Mouse (Mus musculus) central nervous system, embryonic 11.5 days (tissue): Measurements from ENCODE around the gene Abhd14b. TPM values are rescaled to one million over a fixed set of nuclear protein-coding genes. Genes with fewer than 3 reads are reported as not detected.

Source experiments
- polyA plus RNA-seq: library from polyadenylated mRNA; depleted of rRNA; stranded (reverse); fragments of >200 nt; gene quantifications from 2 replicates; pipeline ENCODE4 v1.2.3, GENCODE M21; 2012; rRNA removed

The Abhd14b gene
- polyA plus RNA-seq: 4.7 and 12.0 TPM in 2 replicates

DNA sequence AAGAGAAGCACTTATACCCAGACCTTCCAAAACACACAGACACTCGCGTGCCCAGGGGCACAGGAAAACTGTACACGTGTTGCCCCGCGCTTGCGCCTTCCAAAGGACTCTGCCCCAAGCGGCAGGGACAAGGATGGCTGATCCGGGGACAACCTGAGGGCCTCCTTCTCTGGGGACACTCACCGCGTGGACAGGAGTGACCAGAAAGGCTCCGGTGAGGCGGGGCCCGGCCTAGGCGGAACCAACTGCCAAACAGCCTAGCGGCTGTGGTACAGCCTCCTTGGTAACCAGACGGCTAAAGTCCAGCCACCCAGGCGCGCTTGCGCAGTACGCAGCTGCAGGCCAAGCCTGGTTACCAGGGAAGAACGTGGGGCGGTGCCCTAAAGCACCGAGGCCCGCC is at the start of gene Abhd14b, which contains the start of gene Abhd14a:
TSS of gene Abhd14b (plus strand) at position 112 of the 400 bp plus-strand sequence.
TSS of gene Abhd14a (minus strand) at position 331 of the 400 bp plus-strand sequence.

GRCm38 (mm10) chr9:106429221-106430014 is 17.8 kb upstream of the Abhd14b start, which contains the start of gene Rpl29:
Gene Rpl29, plus strand, starts transcription at chr9:106429454.

DNA sequence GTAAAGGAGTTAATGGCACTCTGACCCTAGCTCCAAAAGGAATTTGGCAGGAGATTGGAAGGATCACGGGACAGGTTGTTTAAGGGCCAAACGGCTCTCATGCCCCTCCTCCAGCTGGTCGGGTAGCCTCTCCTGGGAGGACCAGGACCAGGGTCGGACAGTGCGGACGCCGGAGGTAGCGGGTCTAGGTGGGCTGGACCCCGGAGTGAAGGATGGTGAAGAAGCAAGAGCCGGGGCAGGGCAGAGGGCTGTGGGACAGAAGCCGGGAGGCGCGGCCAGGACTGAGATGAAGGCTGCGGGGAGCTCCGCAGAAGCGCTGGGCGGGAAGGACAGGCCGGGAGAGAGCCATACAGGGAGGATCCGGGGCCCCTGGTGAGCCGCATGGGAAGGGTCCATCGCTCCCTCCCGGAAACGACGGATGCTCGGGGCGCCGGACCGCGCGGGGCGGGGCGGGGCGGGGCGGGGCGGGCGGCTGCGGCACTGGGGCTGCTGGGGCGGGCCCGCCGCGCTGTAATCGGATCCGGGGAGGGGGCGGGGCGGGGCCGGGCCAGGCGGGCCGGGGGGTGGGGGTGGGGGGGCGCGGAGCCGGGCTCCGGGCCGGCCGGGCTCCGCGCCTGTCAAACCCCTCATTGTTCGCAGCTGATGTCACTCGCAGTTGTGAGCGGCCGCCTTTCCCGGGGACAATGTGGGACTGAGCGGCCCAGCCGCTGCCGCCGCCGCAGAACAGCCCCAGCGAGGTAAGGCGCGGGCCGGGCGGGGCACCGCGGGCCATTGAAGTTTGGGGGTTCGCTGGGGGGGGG is 6.2 kb downstream of the Abhd14b start, which contains the start of gene Pcbp4:
TSS of gene Pcbp4 (plus strand) at position 21 of the 800 bp plus-strand sequence.

GRCm38 (mm10) chr9:106465571-106466200 is 18.4 kb downstream of the Abhd14b start, which contains the start of gene Gpr62:
Gene Gpr62, minus strand, starts transcription at chr9:106465938.

DNA sequence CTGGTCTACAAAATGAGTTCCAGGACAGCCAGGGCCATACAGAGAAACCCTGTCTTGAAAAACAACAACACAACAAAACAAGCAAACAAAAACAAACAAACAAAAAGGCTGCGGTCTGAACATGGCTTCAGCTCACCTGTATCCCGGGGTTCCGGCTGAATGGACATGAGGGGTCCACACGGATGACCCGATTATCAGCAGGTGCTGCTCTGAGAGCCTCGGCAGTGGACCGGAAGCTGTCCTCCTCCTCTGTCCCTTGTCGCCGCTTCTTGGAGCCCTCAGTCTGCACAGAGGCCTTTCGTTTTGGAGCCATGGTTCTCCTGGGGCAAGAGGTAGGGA is 28.4 kb downstream of the Abhd14b start, which contains the start of gene Rrp9:
TSS of gene Rrp9 (plus strand) at position 301 of the 339 bp plus-strand sequence.

GRCm38 (mm10) chr9:106476924-106477484 is 29.7 kb downstream of the Abhd14b start, which contains the start of gene Parp3:
Gene Parp3, minus strand, starts transcription at chr9:106476949.

GRCm38 (mm10) chr9:106499667-106500066 is 52.4 kb downstream of the Abhd14b start, which contains the start of gene Iqcf1:
Gene Iqcf1, plus strand, starts transcription at chr9:106499967.

Other genes starting within 250 kb of the Abhd14b start
- 57.3 and 73.9 TPM in 2 replicates for gene Ppm1m, start 247.7 kb upstream of the Abhd14b start, polyA plus RNA-seq
- gene Twf2, start 244.4 kb upstream of the Abhd14b start, polyA plus RNA-seq: 34.1 and 51.3 TPM in 2 replicates
- 0.10 and 0.17 TPM in 2 replicates for gene Tlr9, start 224.9 kb upstream of the Abhd14b start, polyA plus RNA-seq
- gene Alas1, start 198.8 kb upstream of the Abhd14b start, polyA plus RNA-seq: 63.8 and 68.5 TPM in 2 replicates
- 22.6 and 28.3 TPM in 2 replicates for gene Poc1a, start 166.4 kb upstream of the Abhd14b start, polyA plus RNA-seq
- 29.1 and 69.8 TPM in 2 replicates for gene Dusp7, start 78.8 kb upstream of the Abhd14b start, polyA plus RNA-seq
- 1,012 and 1,237 TPM in 2 replicates for gene Rpl29, start 18.0 kb upstream of the Abhd14b start, polyA plus RNA-seq
- gene Acy1, start 9.1 kb upstream of the Abhd14b start, polyA plus RNA-seq: 25.4 and 29.4 TPM in 2 replicates
- 34.1 and 40.0 TPM in 2 replicates for gene Abhd14a, start 219 bp downstream of the Abhd14b start, polyA plus RNA-seq
- gene Pcbp4, start 5.8 kb downstream of the Abhd14b start, polyA plus RNA-seq: 401 and 467 TPM in 2 replicates
- gene Gpr62, start 18.5 kb downstream of the Abhd14b start, polyA plus RNA-seq: 0.06 and 0.11 TPM in 2 replicates
- gene Rrp9, start 28.5 kb downstream of the Abhd14b start, polyA plus RNA-seq: 41.6 and 78.4 TPM in 2 replicates
- 1.5 and 2.2 TPM in 2 replicates for gene Parp3, start 29.5 kb downstream of the Abhd14b start, polyA plus RNA-seq
- gene Iqcf1, start 52.5 kb downstream of the Abhd14b start, polyA plus RNA-seq: not detected in 2 replicates
- gene Iqcf5, start 67.1 kb downstream of the Abhd14b start, polyA plus RNA-seq: not detected in 2 replicates
- gene Iqcf3, start 114.2 kb downstream of the Abhd14b start, polyA plus RNA-seq: not detected in 2 replicates
- not detected in 2 replicates for gene Iqcf4, start 123.5 kb downstream of the Abhd14b start, polyA plus RNA-seq
- gene Iqcf6, start 179.1 kb downstream of the Abhd14b start, polyA plus RNA-seq: not detected in 2 replicates
- 5.5 and 7.8 TPM in 2 replicates for gene Grm2, start 208.6 kb downstream of the Abhd14b start, polyA plus RNA-seq
- 21.3 and 27.2 TPM in 2 replicates for gene Tex264, start 238.5 kb downstream of the Abhd14b start, polyA plus RNA-seq